Mouse (Mus musculus) limb, embryonic 12.5 days (tissue): ENCODE results near the gene Poc1b. TPM values are rescaled to one million over a fixed set of nuclear protein-coding genes. Genes with fewer than 3 reads are reported as not detected.

Source experiments
- ATAC-seq: fragments of 200-750 bp; cut with Nextera tagmentation; 2 replicates; pipeline ENCODE4 v1.8.0; 2017; ENCODE audit warnings: low read depth, moderate TSS enrichment; ENCODE audit not compliant: insufficient number of reproducible peaks, insufficient read depth, low FRiP score, low TSS enrichment
- H3K27ac ChIP-seq: fragments of 300-500 bp; sonication (generic); 2 replicates; pipeline ENCODE4 v1.5.1; 2016; ENCODE audit warnings: mild to moderate bottlenecking, moderate library complexity
- H3K27me3 ChIP-seq: fragments of 300-500 bp; sonication (generic); 2 replicates; pipeline ENCODE4 v1.6.1; 2016; ENCODE audit warnings: mild to moderate bottlenecking, moderate library complexity
- H3K36me3 ChIP-seq: fragments of 300-500 bp; sonication (generic); 2 replicates; pipeline ENCODE4 v1.6.1; 2016; ENCODE audit warnings: mild to moderate bottlenecking, moderate library complexity
- H3K4me1 ChIP-seq: fragments of 300-500 bp; sonication (generic); replicated peaks from 2 replicates; pipeline ENCODE4 v1.6.1; 2016
- H3K4me2 ChIP-seq: fragments of 300-500 bp; sonication (generic); 2 replicates; pipeline ENCODE4 v1.6.1; 2016; ENCODE audit warnings: mild to moderate bottlenecking, moderate library complexity
- H3K4me3 ChIP-seq: fragments of 300-500 bp; sonication (generic); replicated peaks from 2 replicates; pipeline ENCODE4 v1.5.1; 2016; ENCODE audit warnings: mild to moderate bottlenecking
- H3K9ac ChIP-seq: fragments of 300-500 bp; sonication (generic); replicated peaks from 2 replicates; pipeline ENCODE4 v1.6.1; 2016; ENCODE audit warnings: mild to moderate bottlenecking, moderate library complexity
- H3K9me3 ChIP-seq: fragments of 300-500 bp; sonication (generic); 2 replicates; pipeline ENCODE4 v1.6.1; 2016; ENCODE audit warnings: mild to moderate bottlenecking, moderate library complexity
- WGBS: fragments of 180-500 bp; shearing (Covaris S2); methylation state at CpG from one replicate; pipeline ENCODE4 v1.1.7; 2016; 5-methylcytosine and 5-hydroxymethylcytosine counted together
- polyA plus RNA-seq: library from polyadenylated mRNA; unstranded; fragments of >200 nt; fragmentation: Nextera tagmentation; extraction: Ambion mirVana; gene quantifications from 2 replicates; pipeline ENCODE4 v1.2.1, GENCODE M21; 2016

Gene Poc1b
- polyA plus RNA-seq, 1 experiment from 2014 or later = 22.7 TPM

DNA sequence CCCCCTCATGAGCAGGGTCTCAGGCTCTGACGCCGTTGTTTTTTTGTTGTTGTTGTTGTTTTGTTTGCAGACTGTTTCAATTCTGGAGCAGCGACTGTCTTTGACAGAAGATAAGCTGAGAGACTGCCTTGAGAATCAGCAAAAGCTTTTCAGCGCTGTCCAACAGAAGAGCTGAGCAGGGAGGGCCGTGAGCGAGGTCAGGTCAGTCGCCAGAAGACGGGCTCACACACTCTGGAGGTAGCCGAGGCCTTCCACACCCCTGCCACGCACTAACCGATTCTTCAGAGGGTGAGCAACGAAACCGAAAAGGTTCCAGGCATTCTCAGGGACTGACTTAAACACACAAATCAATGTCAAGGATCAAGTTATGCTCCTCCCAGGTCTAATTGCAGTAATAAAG is 89.7 kb downstream of the Poc1b start:
- H3K9me3 ChIP-seq = no peaks in the 10 kb centered on the region
- H3K27me3 ChIP-seq = no peaks in the 10 kb centered on the region
- no peak overlapping the region for H3K4me2 ChIP-seq
- no peak overlapping the region for H3K9ac ChIP-seq
- H3K36me3 ChIP-seq = 0 out of 2 replicates have a peak, but pooled peaks cover 4% of the 10 kb centered on the region
- WGBS = 70% methylated on average over 13 of the region's 13 CpGs
- ATAC-seq = no peak
- H3K4me3 ChIP-seq = no peak overlapping the region
- 0 out of 2 replicates have a peak overlapping the region, but pooled peaks have one; percentile 1 for H3K27ac ChIP-seq
- peaks cover 21% of the 10 kb centered on the region for H3K4me1 ChIP-seq

DNA sequence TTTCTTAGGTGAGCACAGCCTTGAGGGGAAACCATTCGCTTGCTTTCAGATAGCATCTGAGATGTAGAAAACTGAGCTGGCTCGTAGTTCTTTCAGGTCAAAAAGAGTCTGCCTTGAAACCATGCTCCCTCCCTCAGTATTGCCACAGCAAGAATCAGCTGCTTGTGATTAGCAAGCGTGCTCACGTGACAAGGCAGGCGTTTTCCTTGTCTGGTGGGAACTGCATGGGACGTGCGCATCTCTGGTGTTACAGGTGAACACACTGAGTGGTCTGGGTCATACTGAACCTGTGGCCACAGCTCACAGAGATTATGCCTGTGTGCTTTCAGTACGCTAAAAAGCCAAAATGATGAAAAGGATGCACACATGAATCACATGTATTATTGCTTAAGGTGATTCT is 90.3 kb downstream of the Poc1b start:
- Histone ChIP-seq H3K27ac (no peak overlapping the region), H3K4me2 (no peak overlapping the region)
- WGBS = 48% methylated on average over 8 of the region's 8 CpGs

GRCm38 (mm10) chr10:99197607-99198305 is 90.9 kb downstream of the Poc1b start:
- no peak for ATAC-seq
- Histone ChIP-seq H3K9ac (no peak overlapping the region), H3K4me3 (no peak overlapping the region), H3K9me3 (no peaks in the 10 kb centered on the region), H3K4me1 (peaks cover 25% of the 10 kb centered on the region), H3K27me3 (no peaks in the 10 kb centered on the region), H3K27ac (no peak overlapping the region), H3K4me2 (no peak overlapping the region), H3K36me3 (0 out of 2 replicates have a peak, but pooled peaks cover 4% of the 10 kb centered on the region)
- WGBS = 86% methylated on average over 9 of the region's 9 CpGs

More for the DNA sequence above, 90.3 kb downstream of the Poc1b start:
- Histone ChIP-seq H3K36me3 (0 out of 2 replicates have a peak, but pooled peaks cover 4% of the 10 kb centered on the region), H3K9ac (no peak overlapping the region), H3K4me1 (peaks cover 21% of the 10 kb centered on the region), H3K27me3 (no peaks in the 10 kb centered on the region), H3K4me3 (no peak overlapping the region), H3K9me3 (no peaks in the 10 kb centered on the region)
- ATAC-seq = no peak

GRCm38 (mm10) chr10:99198946-99199345 is 92.1 kb downstream of the Poc1b start:
- 93% methylated on average over 9 of the region's 9 CpGs for WGBS
- 0 out of 2 replicates have a peak, but pooled peaks cover 4% of the 10 kb centered on the region for H3K36me3 ChIP-seq

GRCm38 (mm10) chr10:99200944-99201343 is 94.1 kb downstream of the Poc1b start:
- Histone ChIP-seq H3K9me3 (no peaks in the 10 kb centered on the region), H3K9ac (no peak overlapping the region), H3K27ac (no peak overlapping the region), H3K27me3 (no peaks in the 10 kb centered on the region), H3K4me1 (peaks cover 34% of the 10 kb centered on the region), H3K4me3 (no peak overlapping the region), H3K4me2 (no peak overlapping the region), H3K36me3 (0 out of 2 replicates have a peak, but pooled peaks cover 4% of the 10 kb centered on the region)
- ATAC-seq = no peak
- WGBS = 67% methylated on average over 5 of the region's 5 CpGs

More at GRCm38 (mm10) chr10:99198946-99199345, 92.1 kb downstream of the Poc1b start:
- Histone ChIP-seq H3K9ac (no peak overlapping the region), H3K27me3 (no peaks in the 10 kb centered on the region), H3K4me3 (no peak overlapping the region), H3K4me1 (peaks cover 28% of the 10 kb centered on the region), H3K9me3 (no peaks in the 10 kb centered on the region), H3K27ac (no peak overlapping the region), H3K4me2 (no peak overlapping the region)
- no peak for ATAC-seq

- Histone ChIP-seq H3K27ac (no peak overlapping the region), H3K9ac (no peak overlapping the region), H3K4me3 (no peak overlapping the region), H3K27me3 (no peaks in the 10 kb centered on the region), H3K36me3 (0 out of 2 replicates have a peak, but pooled peaks cover 4% of the 10 kb centered on the region), H3K4me2 (no peak overlapping the region), H3K9me3 (no peaks in the 10 kb centered on the region), H3K4me1 (peaks cover 28% of the 10 kb centered on the region)
- WGBS = 7% methylated on average over 1 of the region's 1 CpGs
- ATAC-seq = no peak
Measured at GRCm38 (mm10) chr10:99201786-99202185, 95.0 kb downstream of the Poc1b start.

- ATAC-seq = no peak
- no peak overlapping the region for H3K9ac ChIP-seq
- 0 out of 2 replicates have a peak, but pooled peaks cover 4% of the 10 kb centered on the region for H3K36me3 ChIP-seq
- H3K27ac ChIP-seq = no peak overlapping the region
- no peaks in the 10 kb centered on the region for H3K27me3 ChIP-seq
- H3K9me3 ChIP-seq = no peaks in the 10 kb centered on the region
- no peak overlapping the region for H3K4me2 ChIP-seq
- H3K4me1 ChIP-seq = peaks cover 23% of the 10 kb centered on the region
- no peak overlapping the region for H3K4me3 ChIP-seq
- WGBS = 21% methylated on average over 8 of the region's 8 CpGs
Measured at GRCm38 (mm10) chr10:99202363-99202762, 95.5 kb downstream of the Poc1b start.

GRCm38 (mm10) chr10:99203163-99203562 is 96.3 kb downstream of the Poc1b start:
- Histone ChIP-seq H3K4me3 (peak overlapping the region; percentile 29), H3K4me1 (peaks cover 23% of the 10 kb centered on the region), H3K9ac (peak overlapping the region; percentile 52; the same call in 1 of the 2 replicates), H3K4me2 (peak overlapping the region; percentile 57), H3K27me3 (no peaks in the 10 kb centered on the region), H3K9me3 (no peaks in the 10 kb centered on the region), H3K36me3 (0 out of 2 replicates have a peak, but pooled peaks cover 2% of the 10 kb centered on the region), H3K27ac (no peak overlapping the region)
- 50% methylated on average over 5 of the region's 5 CpGs for WGBS
- ATAC-seq = no peak

- peak overlapping the region; percentile 50 for H3K27ac ChIP-seq
- peaks cover 23% of the 10 kb centered on the region for H3K4me1 ChIP-seq
- ATAC-seq = no peak
- no peaks in the 10 kb centered on the region for H3K27me3 ChIP-seq
- peak overlapping the region; percentile 52 for H3K9ac ChIP-seq
- peak overlapping the region; percentile 29 for H3K4me3 ChIP-seq
- WGBS = 3% methylated on average over 29 of the region's 29 CpGs
- H3K4me2 ChIP-seq = peak overlapping the region; percentile 57
- no peaks in the 10 kb centered on the region for H3K36me3 ChIP-seq
- no peaks in the 10 kb centered on the region for H3K9me3 ChIP-seq
Measured at GRCm38 (mm10) chr10:99203577-99204487, 97.0 kb downstream of the Poc1b start.

DNA sequence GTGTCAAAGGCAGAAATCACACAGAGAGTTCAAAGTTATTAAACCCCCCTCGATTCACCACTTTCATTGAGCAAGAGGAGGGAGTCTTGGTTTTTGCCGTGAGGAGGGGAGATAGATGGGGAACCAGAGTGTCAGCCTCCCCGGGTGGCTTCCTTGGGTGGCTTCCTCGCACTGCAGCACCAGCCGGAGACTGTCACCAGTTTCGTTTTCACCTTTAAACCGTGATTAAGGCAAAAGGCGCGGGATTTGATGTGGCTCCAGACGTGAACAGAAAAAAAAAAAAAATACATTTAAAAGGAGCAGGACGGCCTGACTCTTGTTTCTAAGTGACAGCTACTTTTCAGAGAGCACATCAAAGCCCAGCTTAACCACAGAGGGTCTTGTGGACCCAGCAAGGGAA is 97.7 kb downstream of the Poc1b start:
- no peak for ATAC-seq
- WGBS = 4% methylated on average over 11 of the region's 11 CpGs
- Histone ChIP-seq H3K4me1 (peaks cover 24% of the 10 kb centered on the region), H3K27me3 (no peaks in the 10 kb centered on the region), H3K4me2 (peak overlapping the region; percentile 57), H3K9me3 (no peaks in the 10 kb centered on the region), H3K36me3 (no peaks in the 10 kb centered on the region), H3K27ac (no peak overlapping the region), H3K4me3 (peak overlapping the region; percentile 29), H3K9ac (peak overlapping the region; percentile 52; the same call in 1 of the 2 replicates)

GRCm38 (mm10) chr10:99207121-99207520 is 100.3 kb downstream of the Poc1b start:
- Histone ChIP-seq H3K9ac (no peak overlapping the region), H3K4me1 (peaks cover 25% of the 10 kb centered on the region), H3K36me3 (no peaks in the 10 kb centered on the region), H3K4me3 (no peak overlapping the region), H3K27ac (no peak overlapping the region), H3K9me3 (no peaks in the 10 kb centered on the region), H3K4me2 (no peak overlapping the region), H3K27me3 (no peaks in the 10 kb centered on the region)
- 45% methylated on average over 2 of the region's 2 CpGs for WGBS
- no peak for ATAC-seq
